Mouse (Mus musculus) hindbrain, embryonic 12.5 days (tissue): ENCODE data around the gene Slc30a6. TPM values are rescaled to one million over a fixed set of nuclear protein-coding genes. Genes with fewer than 3 reads are reported as not detected.

ENCODE experiments used
- ATAC-seq: fragments of 200-750 bp; cut with Nextera tagmentation; 2 replicates; pipeline ENCODE4 v1.8.0; 2017; ENCODE audit warnings: moderate TSS enrichment; ENCODE audit not compliant: low FRiP score
- H3K27ac ChIP-seq: fragments of 300-500 bp; sonication (generic); 2 replicates; pipeline ENCODE4 v1.5.1; 2016; ENCODE audit warnings: mild to moderate bottlenecking
- H3K27me3 ChIP-seq: fragments of 300-500 bp; sonication (generic); 2 replicates; pipeline ENCODE4 v1.6.1; 2016; ENCODE audit warnings: mild to moderate bottlenecking
- H3K36me3 ChIP-seq: fragments of 300-500 bp; sonication (generic); 2 replicates; pipeline ENCODE4 v1.6.1; 2016; ENCODE audit warnings: mild to moderate bottlenecking
- H3K4me1 ChIP-seq: fragments of 300-500 bp; sonication (generic); 2 replicates; pipeline ENCODE4 v1.6.1; 2016
- H3K4me2 ChIP-seq: fragments of 300-500 bp; sonication (generic); replicated peaks from 2 replicates; pipeline ENCODE4 v1.6.1; 2016; ENCODE audit warnings: mild to moderate bottlenecking
- H3K4me3 ChIP-seq: fragments of 300-500 bp; sonication (generic); 2 replicates; pipeline ENCODE4 v1.5.1; 2016; ENCODE audit warnings: mild to moderate bottlenecking
- H3K9ac ChIP-seq: fragments of 300-500 bp; sonication (generic); 2 replicates; pipeline ENCODE4 v1.6.1; 2016; ENCODE audit warnings: mild to moderate bottlenecking, moderate library complexity
- H3K9me3 ChIP-seq: fragments of 300-500 bp; sonication (generic); replicated peaks from 2 replicates; pipeline ENCODE4 v1.6.1; 2016; ENCODE audit warnings: mild to moderate bottlenecking
- WGBS: fragments of 180-500 bp; shearing (Covaris S2); methylation state at CpG from one replicate; pipeline ENCODE4 v1.1.7; 2016; 5-methylcytosine and 5-hydroxymethylcytosine counted together
- polyA plus RNA-seq: library from polyadenylated mRNA; unstranded; fragments of >200 nt; fragmentation: Nextera tagmentation; extraction: Ambion mirVana; gene quantifications from 2 replicates; pipeline ENCODE4 v1.2.1, GENCODE M21; 2016

The Slc30a6 gene
- 30.2 and 30.3 TPM in 2 replicates for polyA plus RNA-seq

DNA sequence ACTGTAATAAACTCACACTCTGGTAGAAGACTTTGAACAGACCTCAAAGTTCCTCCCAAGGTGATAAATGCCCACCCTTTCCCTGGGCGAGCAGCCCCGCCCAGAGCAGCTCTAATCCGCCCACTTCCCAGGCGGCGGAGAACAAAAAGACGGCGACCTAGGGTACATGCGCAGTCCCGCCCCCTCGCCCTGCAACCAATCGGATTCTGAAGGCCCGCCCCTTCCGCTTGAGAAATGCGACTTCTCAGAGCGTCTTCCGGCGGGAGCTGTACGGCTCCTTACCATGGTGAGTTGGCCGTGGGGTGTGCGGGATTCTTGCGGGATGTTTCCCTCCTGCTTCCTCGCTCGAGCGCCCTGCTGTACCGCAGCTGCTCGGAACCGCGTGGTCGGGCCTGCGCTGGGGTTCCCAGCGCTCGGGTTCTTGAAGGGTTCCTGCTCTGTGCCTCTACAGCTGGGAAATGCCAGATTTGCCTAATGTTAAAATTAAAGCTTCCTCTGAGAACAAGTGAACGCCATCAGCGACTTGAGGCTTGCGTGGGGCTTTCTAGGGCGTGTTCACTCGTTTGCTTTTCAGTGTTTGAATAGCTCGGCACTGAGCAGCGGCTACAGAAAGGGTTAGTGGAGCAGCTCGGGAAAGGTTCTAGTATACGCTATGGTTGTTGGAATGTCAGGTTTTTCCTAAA, at the start of gene Slc30a6:
Gene Slc30a6 (plus strand): TSS at position 226 of the 683 bp plus-strand sequence.
- peak within 1 kb of the TSS; percentile 87 for H3K9ac ChIP-seq
- no peaks in the 10 kb centered on the region for H3K9me3 ChIP-seq
- 0 out of 2 replicates have a peak, but pooled peaks cover 1% of the 10 kb centered on the region for H3K36me3 ChIP-seq
- H3K4me2 ChIP-seq: peak within 1 kb of the TSS; percentile 64
- ATAC-seq: peak; percentile 99
- WGBS: under 1% methylated on average over 41 of the region's 41 CpGs
- H3K27me3 ChIP-seq: no peaks in the 10 kb centered on the region
- peak within 1 kb of the TSS; percentile 91 for H3K27ac ChIP-seq
- H3K4me1 ChIP-seq: peaks cover 14% of the 10 kb centered on the region
- peak within 1 kb of the TSS; percentile 94 for H3K4me3 ChIP-seq

GRCm38 (mm10) chr17:74363592-74363991, 31.8 kb upstream of the Slc30a6 start:
- H3K27me3 ChIP-seq: no peaks in the 10 kb centered on the region
- H3K27ac ChIP-seq: no peak overlapping the region
- no peak overlapping the region for H3K4me2 ChIP-seq
- no peak for ATAC-seq
- no peak overlapping the region for H3K4me3 ChIP-seq
- H3K4me1 ChIP-seq: no peaks in the 10 kb centered on the region
- H3K9ac ChIP-seq: no peak overlapping the region
- 100% methylated on average over 1 of the region's 1 CpGs for WGBS
- no peaks in the 10 kb centered on the region for H3K9me3 ChIP-seq
- H3K36me3 ChIP-seq: peaks cover 54% of the 10 kb centered on the region

GRCm38 (mm10) chr17:74376916-74377315, 18.5 kb upstream of the Slc30a6 start:
- no peaks in the 10 kb centered on the region for H3K27me3 ChIP-seq
- H3K4me2 ChIP-seq: no peak overlapping the region
- peaks cover 74% of the 10 kb centered on the region for H3K36me3 ChIP-seq
- no peaks in the 10 kb centered on the region for H3K9me3 ChIP-seq
- H3K9ac ChIP-seq: no peak overlapping the region
- no peak for ATAC-seq
- WGBS: 97% methylated on average over 1 of the region's 1 CpGs
- no peak overlapping the region for H3K27ac ChIP-seq
- no peak overlapping the region for H3K4me3 ChIP-seq
- H3K4me1 ChIP-seq: no peaks in the 10 kb centered on the region

GRCm38 (mm10) chr17:74386657-74387056, 8.8 kb upstream of the Slc30a6 start:
- Histone ChIP-seq H3K4me1 (no peaks in the 10 kb centered on the region), H3K27me3 (no peaks in the 10 kb centered on the region), H3K4me3 (no peak overlapping the region), H3K36me3 (peaks cover 65% of the 10 kb centered on the region), H3K9me3 (no peaks in the 10 kb centered on the region), H3K27ac (no peak overlapping the region), H3K4me2 (no peak overlapping the region), H3K9ac (no peak overlapping the region)
- no peak for ATAC-seq

DNA sequence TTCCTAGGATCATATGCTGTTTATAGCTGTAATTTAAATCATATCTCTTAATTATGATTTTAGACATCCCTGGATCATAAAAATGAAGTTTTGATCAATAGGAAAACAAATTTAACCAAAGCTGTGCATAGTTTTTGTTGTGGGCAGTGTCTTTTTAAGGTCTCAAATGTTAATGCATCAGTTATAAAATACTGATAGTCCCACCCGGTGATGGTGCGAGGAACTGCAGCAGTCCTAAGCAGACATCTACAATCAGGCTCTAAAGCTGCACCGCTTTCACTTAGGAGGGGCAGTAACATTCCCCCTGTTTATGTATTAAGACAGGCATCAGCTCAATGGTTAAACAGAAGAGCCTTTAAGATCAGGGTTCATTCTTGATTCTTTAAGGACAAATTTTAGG, 5.6 kb upstream of the Slc30a6 start:
- Histone ChIP-seq H3K27ac (no peak overlapping the region), H3K27me3 (no peaks in the 10 kb centered on the region), H3K4me1 (0 out of 2 replicates have a peak, but pooled peaks cover 2% of the 10 kb centered on the region), H3K4me2 (no peak overlapping the region), H3K9ac (no peak overlapping the region), H3K36me3 (peaks cover 34% of the 10 kb centered on the region), H3K9me3 (no peaks in the 10 kb centered on the region), H3K4me3 (no peak overlapping the region)
- no peak for ATAC-seq
- WGBS: 87% methylated on average over 3 of the region's 3 CpGs

DNA sequence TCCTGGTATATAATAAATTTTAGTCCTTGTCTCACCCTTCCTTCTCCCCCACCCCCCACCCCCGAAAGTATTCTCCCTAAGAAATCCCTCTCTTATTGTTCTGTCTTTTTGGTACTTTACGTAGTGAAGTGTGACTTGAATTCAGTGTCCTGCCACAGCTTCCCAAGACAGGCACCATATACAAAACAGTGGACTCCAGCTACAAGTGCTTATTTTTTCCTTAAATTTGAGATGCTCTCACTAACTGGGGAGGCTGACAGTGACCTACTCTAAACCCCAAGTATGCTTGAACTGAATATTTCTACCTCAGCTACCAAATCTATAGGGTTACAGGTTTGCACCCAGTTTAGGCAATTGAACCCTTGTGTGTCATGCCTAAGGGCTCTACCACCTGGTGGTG, 1.0 kb upstream of the Slc30a6 start:
- Histone ChIP-seq H3K4me2 (no peak overlapping the region), H3K27me3 (no peaks in the 10 kb centered on the region), H3K27ac (no peak overlapping the region), H3K4me3 (no peak overlapping the region), H3K36me3 (no peaks in the 10 kb centered on the region), H3K9ac (no peak overlapping the region), H3K4me1 (peaks cover 14% of the 10 kb centered on the region), H3K9me3 (no peaks in the 10 kb centered on the region)
- no peak for ATAC-seq
- 93% methylated on average over 2 of the region's 2 CpGs for WGBS

GRCm38 (mm10) chr17:74394855-74395254, 553 bp upstream of the Slc30a6 start:
- 32% methylated on average over 16 of the region's 16 CpGs for WGBS
- Histone ChIP-seq H3K4me2 (peak overlapping the region; percentile 64), H3K36me3 (no peaks in the 10 kb centered on the region), H3K27ac (no peak overlapping the region), H3K4me1 (peaks cover 14% of the 10 kb centered on the region), H3K27me3 (no peaks in the 10 kb centered on the region), H3K9me3 (no peaks in the 10 kb centered on the region), H3K9ac (peak overlapping the region; percentile 87), H3K4me3 (peak overlapping the region; percentile 94)
- peak; percentile 47 for ATAC-seq

DNA sequence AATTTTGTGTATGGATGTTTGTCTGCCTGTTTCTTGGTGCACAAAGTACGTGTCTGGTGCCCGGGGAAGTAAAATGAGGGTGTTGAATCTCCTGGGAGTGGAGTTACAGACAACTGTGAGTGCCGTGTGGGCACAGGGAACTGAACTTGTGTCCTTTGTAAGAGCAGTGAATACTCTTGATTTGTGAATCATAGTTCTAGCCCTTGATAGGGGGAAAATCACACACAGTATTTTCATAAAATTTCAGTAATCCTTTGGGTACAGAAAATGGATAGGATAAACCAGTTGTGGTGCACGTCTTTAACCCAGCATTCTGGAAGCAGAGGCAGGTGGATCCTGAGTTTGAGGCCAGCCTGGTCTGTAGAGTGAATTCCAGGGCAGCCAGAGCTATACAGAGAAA, 1.4 kb downstream of the Slc30a6 start:
- H3K4me1 ChIP-seq: peaks cover 14% of the 10 kb centered on the region
- no peaks in the 10 kb centered on the region for H3K9me3 ChIP-seq
- peak overlapping the region; percentile 64 for H3K4me2 ChIP-seq
- no peak overlapping the region for H3K27ac ChIP-seq
- no peaks in the 10 kb centered on the region for H3K27me3 ChIP-seq
- 0 out of 2 replicates have a peak, but pooled peaks cover 3% of the 10 kb centered on the region for H3K36me3 ChIP-seq
- WGBS: 86% methylated on average over 4 of the region's 4 CpGs
- H3K9ac ChIP-seq: no peak overlapping the region
- peak overlapping the region; percentile 94; the same call in 1 of the 2 replicates for H3K4me3 ChIP-seq
- ATAC-seq: no peak

- H3K4me1 ChIP-seq: peaks cover 14% of the 10 kb centered on the region
- no peak overlapping the region for H3K9ac ChIP-seq
- H3K27ac ChIP-seq: no peak overlapping the region
- H3K27me3 ChIP-seq: no peaks in the 10 kb centered on the region
- peaks cover 7% of the 10 kb centered on the region for H3K36me3 ChIP-seq
- ATAC-seq: no peak
- WGBS: 84% methylated on average over 2 of the region's 2 CpGs
- H3K4me3 ChIP-seq: no peak overlapping the region
- H3K4me2 ChIP-seq: no peak overlapping the region
- H3K9me3 ChIP-seq: no peaks in the 10 kb centered on the region
Observed at GRCm38 (mm10) chr17:74397173-74397572, 1.8 kb downstream of the Slc30a6 start.

DNA sequence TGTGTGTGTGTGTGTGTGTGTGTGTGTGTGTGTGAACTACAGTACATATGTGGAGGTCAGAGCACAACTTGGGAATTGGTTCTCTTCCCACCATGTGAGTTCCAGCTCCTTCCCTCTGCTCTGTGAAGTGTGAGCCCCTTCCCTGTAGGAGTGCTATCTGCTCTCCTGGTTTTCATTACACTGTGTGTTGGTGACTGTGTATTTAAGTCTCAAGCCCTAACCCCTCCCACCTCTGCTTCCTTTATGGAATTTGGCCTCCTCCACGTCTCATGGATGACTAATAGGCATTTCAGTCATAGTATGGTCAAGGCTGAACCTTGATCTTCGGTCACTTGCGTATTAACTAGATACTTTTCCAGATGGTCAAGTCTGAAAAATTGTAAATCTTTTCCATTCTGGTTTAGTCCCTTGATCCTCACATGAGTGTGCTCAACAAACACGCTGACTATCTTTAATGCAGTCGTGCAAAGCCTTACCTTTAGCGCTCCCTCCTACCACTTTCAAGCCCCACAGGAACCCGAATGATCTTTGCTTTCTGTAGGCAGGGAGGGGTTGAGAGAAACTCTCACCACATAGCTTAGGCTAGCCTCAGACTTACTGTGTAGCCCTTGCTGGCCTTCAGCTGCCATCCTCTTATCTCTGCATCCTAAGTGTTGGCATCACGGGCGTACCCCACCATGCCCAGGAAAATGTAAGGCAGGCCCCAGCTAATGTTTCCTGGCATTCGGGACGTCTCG, 7.2 kb downstream of the Slc30a6 start:
- Histone ChIP-seq H3K27me3 (no peaks in the 10 kb centered on the region), H3K4me3 (no peak overlapping the region), H3K4me2 (no peak overlapping the region), H3K27ac (no peak overlapping the region), H3K9me3 (no peaks in the 10 kb centered on the region), H3K36me3 (peaks cover 53% of the 10 kb centered on the region), H3K9ac (no peak overlapping the region), H3K4me1 (no peaks in the 10 kb centered on the region)
- no peak for ATAC-seq
- 97% methylated on average over 12 of the region's 12 CpGs for WGBS

DNA sequence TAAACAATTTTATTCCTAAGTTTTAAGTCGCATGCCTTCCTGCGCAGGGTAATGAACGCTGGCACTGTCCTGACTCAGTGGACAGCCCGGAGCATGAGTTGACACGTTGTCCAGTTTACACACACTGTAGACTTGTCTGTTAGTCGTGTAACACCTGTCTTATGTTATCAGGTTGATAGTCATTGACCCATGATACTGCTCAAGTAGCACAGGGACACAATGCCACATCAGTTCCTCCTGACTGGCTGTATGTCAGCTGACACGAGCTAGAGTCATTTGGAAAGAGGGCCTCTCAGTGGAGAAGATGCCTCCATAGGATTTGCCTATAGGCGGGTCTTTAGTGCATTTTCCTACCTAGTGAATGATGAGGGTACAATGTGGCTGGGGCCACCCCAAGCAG, 11.1 kb downstream of the Slc30a6 start:
- H3K36me3 ChIP-seq: peaks cover 64% of the 10 kb centered on the region
- 90% methylated on average over 8 of the region's 8 CpGs for WGBS
- H3K27me3 ChIP-seq: no peaks in the 10 kb centered on the region
- H3K4me1 ChIP-seq: no peaks in the 10 kb centered on the region
- ATAC-seq: no peak
- H3K9me3 ChIP-seq: no peaks in the 10 kb centered on the region
- H3K4me3 ChIP-seq: no peak overlapping the region
- H3K9ac ChIP-seq: no peak overlapping the region
- H3K4me2 ChIP-seq: no peak overlapping the region
- no peak overlapping the region for H3K27ac ChIP-seq

- H3K36me3 ChIP-seq: peaks cover 65% of the 10 kb centered on the region
- H3K4me1 ChIP-seq: no peaks in the 10 kb centered on the region
- no peak overlapping the region for H3K4me3 ChIP-seq
- no peak overlapping the region for H3K27ac ChIP-seq
- no peak overlapping the region for H3K4me2 ChIP-seq
- H3K9ac ChIP-seq: no peak overlapping the region
- WGBS: 70% methylated on average over 4 of the region's 4 CpGs
- no peak for ATAC-seq
- no peaks in the 10 kb centered on the region for H3K9me3 ChIP-seq
- H3K27me3 ChIP-seq: no peaks in the 10 kb centered on the region
Observed at GRCm38 (mm10) chr17:74409722-74410121, 14.3 kb downstream of the Slc30a6 start.
